Mouse (Mus musculus) lung, embryonic 16.5 days (tissue): ENCODE measurements around the gene Nrip2. TPM values are rescaled to one million over a fixed set of nuclear protein-coding genes. Genes with fewer than 3 reads are reported as not detected.

Source experiments
- ATAC-seq: fragments of 200-750 bp; cut with Nextera tagmentation; 2 replicates; pipeline ENCODE4 v1.8.0; 2017; ENCODE audit warnings: low read depth, mild to moderate bottlenecking, moderate library complexity
- H3K27ac ChIP-seq: fragments of 300-500 bp; sonication (generic); 2 replicates; pipeline ENCODE4 v1.5.1; 2014; ENCODE audit warnings: mild to moderate bottlenecking, control low read depth, low read length
- H3K27me3 ChIP-seq: fragments of 300-500 bp; sonication (generic); 2 replicates; pipeline ENCODE4 v1.6.1; 2014; ENCODE audit warnings: low read depth, low read length, mixed read lengths; ENCODE audit not compliant: control insufficient read depth, insufficient read depth
- H3K36me3 ChIP-seq: fragments of 300-500 bp; sonication (generic); 2 replicates; pipeline ENCODE4 v1.6.1; 2014; ENCODE audit warnings: low read length; ENCODE audit not compliant: control insufficient read depth, insufficient read depth
- H3K4me1 ChIP-seq: fragments of 300-500 bp; sonication (generic); replicated peaks from 2 replicates; pipeline ENCODE4 v1.6.1; 2014; ENCODE audit warnings: low read length, mixed read lengths; ENCODE audit not compliant: control insufficient read depth, insufficient read depth
- H3K4me2 ChIP-seq: fragments of 300-500 bp; sonication (generic); 2 replicates; pipeline ENCODE4 v1.6.1; 2014; ENCODE audit warnings: low read depth, low read length, control low read depth
- H3K4me3 ChIP-seq: fragments of 300-500 bp; sonication (generic); 2 replicates; pipeline ENCODE4 v1.5.1; 2014; ENCODE audit warnings: mild to moderate bottlenecking, low read length, control low read depth
- H3K9ac ChIP-seq: fragments of 300-500 bp; sonication (generic); 2 replicates; pipeline ENCODE4 v1.6.1; 2014; ENCODE audit warnings: low read length, control low read depth
- H3K9me3 ChIP-seq: fragments of 300-500 bp; sonication (generic); 2 replicates; pipeline ENCODE4 v1.6.1; 2016; ENCODE audit warnings: low read length; ENCODE audit not compliant: control insufficient read depth
- WGBS: fragments of 180-500 bp; shearing (Covaris S2); extraction: QIAGEN DNeasy Blood & Tissue Kit; methylation state at CpG from one replicate; pipeline ENCODE4 v1.1.7; 2014; 5-methylcytosine and 5-hydroxymethylcytosine counted together
- polyA plus RNA-seq: library from polyadenylated mRNA; unstranded; fragments of >200 nt; fragmentation: Nextera tagmentation; extraction: Ambion mirVana; gene quantifications from 2 replicates; pipeline ENCODE4 v1.2.1, GENCODE M21; 2015

Nrip2 gene
- polyA plus RNA-seq, 1 experiment from 2014 or later, result 3.5 TPM

DNA sequence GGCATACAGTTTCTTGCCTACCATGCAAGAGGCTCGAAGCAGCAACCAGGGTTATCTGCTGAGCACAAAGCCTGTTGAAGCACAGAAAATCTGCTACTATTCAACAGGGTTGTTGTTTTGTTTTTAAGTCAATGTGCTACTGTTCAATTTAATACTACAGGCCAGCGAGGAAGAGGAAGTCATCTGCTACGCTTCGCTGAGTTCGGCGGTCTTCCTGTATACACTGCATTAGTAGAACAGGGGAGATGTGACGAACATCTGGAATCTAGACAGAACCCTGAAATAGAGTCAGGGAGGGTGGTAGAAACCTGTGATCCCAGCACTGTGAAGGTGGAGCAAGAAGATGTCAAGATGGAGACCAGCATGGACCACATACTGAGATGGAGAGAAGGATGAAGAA lies 15.3 kb upstream of the Nrip2 start:
- no peak for ATAC-seq
- Histone ChIP-seq H3K4me1 (no peaks in the 10 kb centered on the region), H3K4me3 (no peak overlapping the region), H3K9ac (no peak overlapping the region), H3K9me3 (no peaks in the 10 kb centered on the region), H3K36me3 (no peaks in the 10 kb centered on the region), H3K27me3 (no peaks in the 10 kb centered on the region), H3K4me2 (no peak overlapping the region), H3K27ac (no peak overlapping the region)
- 72% methylated on average over 7 of the region's 7 CpGs for WGBS

DNA sequence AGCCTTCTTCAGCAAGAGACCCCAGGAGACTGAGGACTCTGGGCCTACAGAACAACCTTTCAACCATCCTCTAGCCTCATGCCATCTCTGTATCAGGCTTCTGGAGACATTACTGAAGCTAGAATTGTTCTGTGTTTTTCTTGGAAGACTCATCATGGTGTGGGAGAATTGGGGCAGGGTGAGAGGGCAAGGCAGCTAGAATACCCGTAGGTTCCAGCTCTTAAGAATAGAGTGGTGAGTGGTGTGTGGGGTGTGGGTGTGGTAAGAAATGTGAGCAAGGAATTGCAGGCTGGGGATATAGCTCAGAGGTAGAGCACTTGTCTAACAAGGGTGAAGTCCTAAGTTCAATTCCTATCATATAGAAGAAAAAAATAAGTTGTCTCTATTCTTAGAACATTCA lies 14.1 kb upstream of the Nrip2 start:
- ATAC-seq, result no peak
- no peak overlapping the region for H3K9ac ChIP-seq
- no peak overlapping the region for H3K4me3 ChIP-seq
- H3K4me1 ChIP-seq, result no peaks in the 10 kb centered on the region
- no peaks in the 10 kb centered on the region for H3K9me3 ChIP-seq
- no peak overlapping the region for H3K4me2 ChIP-seq
- no peaks in the 10 kb centered on the region for H3K36me3 ChIP-seq
- 48% methylated on average over 1 of the region's 1 CpGs for WGBS
- H3K27ac ChIP-seq, result no peak overlapping the region
- no peaks in the 10 kb centered on the region for H3K27me3 ChIP-seq

- no peaks in the 10 kb centered on the region for H3K4me1 ChIP-seq
- H3K4me3 ChIP-seq, result no peak overlapping the region
- no peak overlapping the region for H3K27ac ChIP-seq
- H3K9me3 ChIP-seq, result no peaks in the 10 kb centered on the region
- H3K36me3 ChIP-seq, result no peaks in the 10 kb centered on the region
- no peak overlapping the region for H3K4me2 ChIP-seq
- ATAC-seq, result no peak
- H3K27me3 ChIP-seq, result no peaks in the 10 kb centered on the region
- H3K9ac ChIP-seq, result no peak overlapping the region
- 71% methylated on average over 1 of the region's 1 CpGs for WGBS
These were observed 9.9 kb upstream of the Nrip2 start for GRCm38 (mm10) chr6:128389185-128389584.

DNA sequence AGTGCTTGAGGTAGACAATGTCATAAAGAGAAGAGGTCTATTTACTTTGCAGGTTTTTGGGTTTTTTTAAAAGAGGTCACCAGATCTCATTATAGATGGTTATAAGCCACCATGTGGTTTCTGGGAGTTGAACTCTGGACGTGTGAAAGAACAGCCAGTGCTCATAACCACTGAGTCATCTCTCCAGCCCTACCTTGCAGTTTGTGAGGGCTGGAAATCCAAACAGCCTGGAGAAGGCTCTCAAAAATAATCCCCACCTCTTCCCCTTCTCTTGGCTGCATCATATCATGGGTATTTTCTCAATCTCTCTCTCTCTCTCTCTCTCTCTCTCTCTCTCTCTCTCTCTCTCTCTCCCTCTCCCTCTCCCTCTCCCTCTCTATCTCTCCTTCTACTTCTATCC lies 8.4 kb upstream of the Nrip2 start:
- Histone ChIP-seq H3K27ac (no peak overlapping the region), H3K4me2 (no peak overlapping the region), H3K9me3 (no peaks in the 10 kb centered on the region), H3K4me3 (no peak overlapping the region), H3K4me1 (no peaks in the 10 kb centered on the region), H3K27me3 (no peaks in the 10 kb centered on the region), H3K9ac (no peak overlapping the region), H3K36me3 (no peaks in the 10 kb centered on the region)
- 57% methylated on average over 1 of the region's 1 CpGs for WGBS
- no peak for ATAC-seq

DNA sequence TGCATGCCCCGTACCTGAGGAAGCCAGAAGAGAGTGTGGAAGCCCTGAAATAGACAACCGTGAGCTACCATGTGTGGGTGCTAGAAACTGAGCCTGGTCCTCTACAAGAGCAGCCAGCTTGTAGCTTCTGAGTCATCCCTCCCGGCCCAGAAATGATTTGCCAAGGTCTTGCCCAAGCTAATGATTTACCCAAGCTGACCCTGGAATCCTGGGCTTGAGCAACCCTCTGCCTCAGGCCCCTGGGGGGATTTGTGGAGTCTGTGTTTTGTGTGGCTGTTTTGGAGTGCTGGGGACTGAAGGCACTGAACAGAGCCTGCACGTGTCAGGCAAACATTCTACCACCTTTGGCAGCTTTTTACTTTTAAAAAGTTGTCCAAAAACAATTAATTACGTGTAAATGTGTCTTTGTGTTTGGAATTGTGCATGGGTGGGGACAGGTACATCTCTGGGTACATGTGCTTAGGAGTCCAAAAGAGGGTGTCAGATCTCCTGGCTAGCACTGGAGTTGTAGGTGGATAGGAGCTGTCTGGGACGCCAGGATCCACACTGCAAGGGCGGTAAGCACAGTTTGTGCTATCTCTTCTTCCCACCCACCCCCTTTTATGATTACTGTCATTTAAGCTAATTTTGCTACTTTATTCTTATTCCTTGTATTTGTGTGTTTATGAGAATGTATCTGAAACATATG lies 1.4 kb upstream of the Nrip2 start:
- H3K36me3 ChIP-seq, result no peaks in the 10 kb centered on the region
- no peak overlapping the region for H3K27ac ChIP-seq
- H3K9ac ChIP-seq, result no peak overlapping the region
- no peaks in the 10 kb centered on the region for H3K9me3 ChIP-seq
- peaks cover 2% of the 10 kb centered on the region; the same call in 1 of the 2 replicates for H3K4me1 ChIP-seq
- 73% methylated on average over 7 of the region's 7 CpGs for WGBS
- ATAC-seq, result no peak
- no peak overlapping the region for H3K4me3 ChIP-seq
- H3K27me3 ChIP-seq, result no peaks in the 10 kb centered on the region
- no peak overlapping the region for H3K4me2 ChIP-seq

DNA sequence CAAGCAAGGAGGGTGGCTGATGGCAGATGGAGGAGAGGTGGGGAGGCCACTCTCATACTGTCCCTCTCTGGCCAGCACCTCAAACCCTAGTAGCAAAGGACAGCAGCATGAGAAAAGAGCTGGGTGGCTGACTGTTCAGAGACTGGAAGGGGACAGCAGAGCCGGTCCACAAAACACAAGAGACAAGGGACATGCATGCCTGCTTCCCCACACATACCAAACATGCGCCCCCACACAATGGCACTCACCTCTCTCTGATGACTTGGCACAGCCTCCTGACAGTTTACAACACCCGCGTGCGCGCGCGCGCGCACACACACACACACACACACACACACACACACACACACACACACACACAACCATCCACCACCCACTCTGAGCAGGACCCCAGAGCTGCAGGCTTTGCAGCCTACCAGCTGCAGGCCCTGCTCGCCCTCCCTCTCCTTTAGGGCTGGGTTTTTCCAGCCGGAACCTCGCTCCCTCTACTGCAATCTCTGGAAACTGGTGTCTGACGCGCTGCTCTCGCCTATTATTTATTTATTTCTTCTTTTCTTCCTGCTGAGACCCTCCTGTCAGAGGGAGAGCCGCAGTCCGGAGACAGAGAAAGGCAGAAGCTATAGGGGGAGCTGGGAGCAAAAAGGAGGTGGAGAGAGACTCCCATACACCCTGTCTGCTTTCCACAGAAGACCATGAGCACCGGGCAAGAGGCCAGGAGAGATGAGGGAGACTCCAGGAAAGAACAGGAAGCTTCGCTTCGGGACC lies 507 bp downstream of the Nrip2 start:
- peak; percentile 77 for ATAC-seq
- peaks cover 2% of the 10 kb centered on the region; the same call in 1 of the 2 replicates for H3K4me1 ChIP-seq
- peak overlapping the region; percentile 53 for H3K9ac ChIP-seq
- WGBS, result 31% methylated on average over 21 of the region's 21 CpGs
- H3K27me3 ChIP-seq, result no peaks in the 10 kb centered on the region
- peak overlapping the region; percentile 62 for H3K4me2 ChIP-seq
- H3K27ac ChIP-seq, result no peak overlapping the region
- peak overlapping the region; percentile 39 for H3K4me3 ChIP-seq
- H3K9me3 ChIP-seq, result no peaks in the 10 kb centered on the region
- H3K36me3 ChIP-seq, result no peaks in the 10 kb centered on the region

- Histone ChIP-seq H3K9ac (no peak overlapping the region), H3K9me3 (no peaks in the 10 kb centered on the region), H3K4me1 (no peaks in the 10 kb centered on the region; the same call in 1 of the 2 replicates), H3K36me3 (peaks cover 15% of the 10 kb centered on the region), H3K4me2 (no peak overlapping the region), H3K27me3 (no peaks in the 10 kb centered on the region), H3K27ac (no peak overlapping the region), H3K4me3 (no peak overlapping the region)
- 53% methylated on average over 5 of the region's 5 CpGs for WGBS
- no peak for ATAC-seq
These were observed 5.6 kb downstream of the Nrip2 start for GRCm38 (mm10) chr6:128404708-128405107.

- no peak for ATAC-seq
- Histone ChIP-seq H3K36me3 (peaks cover 35% of the 10 kb centered on the region), H3K4me1 (no peaks in the 10 kb centered on the region), H3K9ac (no peak overlapping the region), H3K27ac (no peak overlapping the region), H3K4me3 (no peak overlapping the region), H3K27me3 (no peaks in the 10 kb centered on the region), H3K9me3 (no peaks in the 10 kb centered on the region), H3K4me2 (no peak overlapping the region)
- WGBS, result 84% methylated on average over 7 of the region's 7 CpGs
These were observed 9.5 kb downstream of the Nrip2 start for GRCm38 (mm10) chr6:128408544-128409125.

GRCm38 (mm10) chr6:128410305-128410704 lies 11.2 kb downstream of the Nrip2 start:
- no peak overlapping the region for H3K9ac ChIP-seq
- no peaks in the 10 kb centered on the region for H3K4me1 ChIP-seq
- WGBS, result 94% methylated on average over 13 of the region's 13 CpGs
- no peak overlapping the region for H3K4me2 ChIP-seq
- no peaks in the 10 kb centered on the region for H3K9me3 ChIP-seq
- H3K4me3 ChIP-seq, result no peak overlapping the region
- no peak overlapping the region for H3K27ac ChIP-seq
- peaks cover 37% of the 10 kb centered on the region for H3K36me3 ChIP-seq
- no peak for ATAC-seq
- no peaks in the 10 kb centered on the region for H3K27me3 ChIP-seq
